Mouse (Mus musculus): ENCODE data around the gene Arl5c.

GRCm38 (mm10) chr11:97960907-97961306, 35.1 kb downstream of the Arl5c start:
- no peak for TF ChIP-seq GATA1 (IDR thresholded peaks at IDR 0.05; ENCODE audit: borderline replicate concordance, low read length)
- TF ChIP-seq FLI1 (IDR thresholded peaks at IDR 0.05; ENCODE audit: low read length), result no peak
